Mouse (Mus musculus) midbrain, embryonic 11.5 days (tissue): ENCODE measurements around the gene Tcp11l2. TPM values are rescaled to one million over a fixed set of nuclear protein-coding genes. Genes with fewer than 3 reads are reported as not detected.
A peak's percentile ranks its signal among the peaks of the same experiment; 100 is the strongest.

ENCODE experiments used
- ATAC-seq: fragments of 200-750 bp; cut with Nextera tagmentation; 2 replicates; pipeline ENCODE4 v1.8.0; 2017; ENCODE audit warnings: moderate TSS enrichment, moderate library complexity; ENCODE audit not compliant: low FRiP score
- DNase-seq: peaks from one replicate; pipeline ENCODE4 v3.0.0; 2015; ENCODE audit warnings: low spot score; ENCODE audit errors: missing footprints
- H3K27ac ChIP-seq: fragments of 300-500 bp; sonication (generic); 2 replicates; pipeline ENCODE4 v1.5.1; 2014; ENCODE audit warnings: low read depth, low read length
- H3K27me3 ChIP-seq: fragments of 300-500 bp; sonication (generic); 2 replicates; pipeline ENCODE4 v1.6.1; 2014; ENCODE audit warnings: mild to moderate bottlenecking, low read length, moderate library complexity, mixed read lengths; ENCODE audit not compliant: control insufficient read depth, insufficient read depth
- H3K36me3 ChIP-seq: fragments of 300-500 bp; sonication (generic); 2 replicates; pipeline ENCODE4 v1.6.1; 2014; ENCODE audit warnings: mild to moderate bottlenecking, low read length, moderate library complexity, mixed read lengths; ENCODE audit not compliant: control insufficient read depth, insufficient read depth
- H3K4me1 ChIP-seq: fragments of 300-500 bp; sonication (generic); 2 replicates; pipeline ENCODE4 v1.6.1; 2014; ENCODE audit warnings: low read length; ENCODE audit not compliant: control insufficient read depth, insufficient read depth
- H3K4me2 ChIP-seq: fragments of 300-500 bp; sonication (generic); 2 replicates; pipeline ENCODE4 v1.6.1; 2014; ENCODE audit warnings: mild to moderate bottlenecking, moderate library complexity
- H3K4me3 ChIP-seq: fragments of 300-500 bp; sonication (generic); 2 replicates; pipeline ENCODE4 v1.5.1; 2014; ENCODE audit warnings: low read depth, low read length
- H3K9ac ChIP-seq: fragments of 300-500 bp; sonication (generic); 2 replicates; pipeline ENCODE4 v1.6.1; 2014; ENCODE audit warnings: low read length
- H3K9me3 ChIP-seq: fragments of 300-500 bp; sonication (generic); 2 replicates; pipeline ENCODE4 v1.6.1; 2016; ENCODE audit warnings: low read length; ENCODE audit not compliant: control insufficient read depth
- WGBS: fragments of 180-500 bp; shearing (Covaris S2); extraction: QIAGEN DNeasy Blood & Tissue Kit; methylation state at CpG from one replicate; pipeline ENCODE4 v1.1.7; 2014; 5-methylcytosine and 5-hydroxymethylcytosine counted together
- polyA plus RNA-seq: library from polyadenylated mRNA; unstranded; fragments of >200 nt; fragmentation: Nextera tagmentation; extraction: Ambion mirVana; gene quantifications from 2 replicates; pipeline ENCODE4 v1.2.1, GENCODE M21; 2014

The Tcp11l2 gene
- polyA plus RNA-seq, 1 experiment from 2014 or later = 9.4 TPM

DNA sequence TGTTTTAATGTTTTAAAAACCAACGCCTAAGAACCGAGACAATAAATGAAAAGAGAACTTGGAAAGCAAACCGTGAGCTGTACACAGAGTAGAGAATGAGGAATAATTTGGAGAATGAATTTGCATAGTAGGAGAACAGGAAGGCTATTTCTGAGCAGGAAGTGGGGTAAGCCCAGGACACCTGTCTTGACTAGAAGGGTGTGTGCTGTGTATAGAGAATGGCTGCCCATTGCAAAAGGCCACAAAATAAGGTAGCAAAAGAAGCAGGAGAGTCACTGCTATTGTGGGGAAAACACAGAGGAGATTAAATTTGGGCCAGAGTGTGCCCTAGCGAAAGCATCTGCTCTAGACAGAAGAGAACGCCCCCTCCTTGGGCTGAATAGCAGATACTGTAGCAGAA, 41.0 kb upstream of the Tcp11l2 start:
- peaks cover 28% of the 10 kb centered on the region for H3K4me1 ChIP-seq
- DNase-seq (peak; percentile 54), ATAC-seq (no peak)
- H3K36me3 ChIP-seq = no peaks in the 10 kb centered on the region
- no peaks in the 10 kb centered on the region for H3K9me3 ChIP-seq
- WGBS = 81% methylated on average over 5 of the region's 5 CpGs
- no peaks in the 10 kb centered on the region for H3K27me3 ChIP-seq
- H3K4me3 ChIP-seq = no peak overlapping the region
- H3K27ac ChIP-seq = no peak overlapping the region
- H3K9ac ChIP-seq = no peak overlapping the region
- H3K4me2 ChIP-seq = no peak overlapping the region

DNA sequence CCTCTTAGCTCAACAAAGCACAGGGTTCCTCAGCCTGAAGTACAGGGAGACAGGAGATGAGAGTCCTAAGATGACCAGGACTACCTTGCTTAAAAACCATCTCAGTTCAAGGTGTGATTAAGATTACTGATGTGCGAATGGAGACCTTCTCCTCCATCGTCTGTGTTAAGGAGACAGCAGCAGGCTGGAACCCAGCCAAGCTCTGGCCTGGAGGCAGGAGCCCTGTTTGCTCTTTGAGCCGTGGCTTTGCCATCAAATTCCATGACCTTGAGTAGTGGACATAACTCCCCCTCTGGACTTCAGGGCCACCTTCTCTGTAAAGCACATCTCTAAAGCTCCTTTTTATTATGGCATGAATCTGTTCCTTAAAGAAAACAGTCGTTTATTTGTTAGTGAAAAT, 40.6 kb upstream of the Tcp11l2 start:
- ATAC-seq (no peak), DNase-seq (peak; percentile 17)
- H3K4me3 ChIP-seq = no peak overlapping the region
- H3K36me3 ChIP-seq = no peaks in the 10 kb centered on the region
- H3K27me3 ChIP-seq = no peaks in the 10 kb centered on the region
- WGBS = 70% methylated on average over 4 of the region's 4 CpGs
- no peak overlapping the region for H3K9ac ChIP-seq
- H3K4me1 ChIP-seq = peaks cover 26% of the 10 kb centered on the region
- H3K4me2 ChIP-seq = no peak overlapping the region
- no peak overlapping the region for H3K27ac ChIP-seq
- no peaks in the 10 kb centered on the region for H3K9me3 ChIP-seq

GRCm38 (mm10) chr10:84539651-84540050, 36.8 kb upstream of the Tcp11l2 start:
- no peak for ATAC-seq
- H3K4me2 ChIP-seq = no peak overlapping the region

DNA sequence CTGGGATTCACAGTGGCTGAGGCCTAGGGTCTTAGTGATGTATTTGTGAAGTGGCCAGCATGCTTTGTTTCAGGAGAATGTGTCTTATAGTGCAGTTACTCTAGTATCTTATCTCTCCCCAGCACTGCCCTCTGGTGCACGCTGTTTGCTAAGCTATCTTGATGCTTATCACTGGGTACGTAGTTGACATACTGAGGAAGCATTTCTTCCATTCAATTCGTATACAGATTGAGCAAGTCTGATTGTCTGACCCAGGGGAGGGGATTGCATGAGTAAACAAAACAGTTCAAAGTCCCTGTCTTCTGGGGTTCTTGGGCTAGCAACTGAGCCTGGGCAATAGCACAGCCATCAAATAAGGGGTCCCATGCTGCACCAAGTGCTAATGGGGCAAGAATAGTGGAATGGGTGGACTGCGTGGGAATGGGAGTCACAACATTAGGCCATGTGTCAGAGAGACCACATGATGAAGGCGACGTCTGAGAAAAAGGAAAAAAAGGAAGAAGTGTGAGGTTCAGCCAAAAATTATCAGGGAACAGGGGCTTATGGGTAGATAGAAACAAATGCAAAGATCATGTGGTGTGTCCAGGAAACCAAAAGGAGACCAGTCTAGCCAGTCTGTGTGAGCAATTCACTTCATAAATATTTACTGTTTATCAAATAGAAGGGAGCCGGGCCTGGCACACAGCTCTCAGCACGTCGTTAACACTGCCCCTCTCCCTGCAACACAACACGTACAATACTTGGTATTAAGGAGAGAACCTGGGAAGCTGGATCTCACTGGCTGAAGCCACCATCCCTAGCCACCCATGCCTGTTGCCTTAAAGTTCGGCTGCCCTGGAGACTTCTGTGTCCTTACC, 33.4 kb upstream of the Tcp11l2 start:
- Histone ChIP-seq H3K4me1 (no peaks in the 10 kb centered on the region), H3K9ac (no peak overlapping the region), H3K27ac (no peak overlapping the region), H3K4me3 (no peak overlapping the region), H3K4me2 (no peak overlapping the region), H3K27me3 (no peaks in the 10 kb centered on the region), H3K9me3 (no peaks in the 10 kb centered on the region), H3K36me3 (no peaks in the 10 kb centered on the region)
- ATAC-seq = no peak
- peak; percentile 73 for DNase-seq
- WGBS = 79% methylated on average over 11 of the region's 11 CpGs

More at GRCm38 (mm10) chr10:84539651-84540050, 36.8 kb upstream of the Tcp11l2 start:
- Histone ChIP-seq H3K27ac (no peak overlapping the region), H3K27me3 (no peaks in the 10 kb centered on the region), H3K9ac (no peak overlapping the region), H3K9me3 (no peaks in the 10 kb centered on the region), H3K36me3 (no peaks in the 10 kb centered on the region), H3K4me3 (no peak overlapping the region), H3K4me1 (peaks cover under 1% of the 10 kb centered on the region)
- DNase-seq = peak; percentile 60
- 88% methylated on average over 6 of the region's 6 CpGs for WGBS

DNA sequence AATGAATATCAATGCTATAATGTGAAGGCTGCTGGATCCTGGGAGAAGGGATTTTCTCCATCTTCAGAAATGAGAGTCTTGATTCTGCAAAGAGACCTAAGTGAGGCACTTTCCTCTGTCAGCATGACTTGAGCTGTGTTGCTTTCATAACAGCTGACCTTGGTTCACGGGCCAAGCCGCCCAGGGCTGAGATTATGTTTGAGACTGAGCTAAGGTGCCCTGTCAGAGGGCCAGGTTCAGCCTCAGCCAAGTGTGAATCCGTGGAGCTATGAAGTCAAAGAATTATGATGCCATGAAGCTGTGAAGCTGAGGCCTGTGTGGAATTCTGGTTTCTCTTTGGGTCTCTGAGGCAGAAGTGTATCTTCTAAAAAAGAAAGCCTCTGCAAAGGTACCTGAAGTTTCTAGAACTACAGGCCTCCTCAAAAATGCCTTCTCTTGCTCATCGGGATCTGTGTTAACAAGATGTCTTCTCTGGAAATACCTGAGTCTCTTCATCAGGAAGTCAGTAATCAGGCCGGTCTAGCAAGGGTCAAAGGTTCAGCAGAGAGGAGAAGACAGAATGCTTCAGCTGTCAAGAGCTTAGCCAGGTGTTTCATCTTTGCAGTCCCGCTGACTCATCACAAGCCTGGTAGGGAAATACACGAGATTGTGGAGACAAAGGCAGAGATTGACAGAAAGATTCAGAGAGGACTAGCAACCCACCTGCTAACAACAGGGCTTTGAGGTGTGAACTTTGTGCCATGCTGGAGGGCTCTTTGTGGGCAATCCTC, 31.4 kb upstream of the Tcp11l2 start:
- no peak overlapping the region for H3K9ac ChIP-seq
- ATAC-seq (no peak), DNase-seq (peak; percentile 56)
- no peaks in the 10 kb centered on the region for H3K36me3 ChIP-seq
- H3K4me1 ChIP-seq = no peaks in the 10 kb centered on the region
- H3K4me2 ChIP-seq = no peak overlapping the region
- H3K4me3 ChIP-seq = no peak overlapping the region
- no peaks in the 10 kb centered on the region for H3K9me3 ChIP-seq
- no peaks in the 10 kb centered on the region for H3K27me3 ChIP-seq
- WGBS = 76% methylated on average over 7 of the region's 7 CpGs
- H3K27ac ChIP-seq = no peak overlapping the region

- Histone ChIP-seq H3K4me3 (no peak overlapping the region), H3K36me3 (no peaks in the 10 kb centered on the region), H3K9ac (no peak overlapping the region), H3K27me3 (no peaks in the 10 kb centered on the region), H3K4me1 (no peaks in the 10 kb centered on the region), H3K4me2 (no peak overlapping the region), H3K27ac (no peak overlapping the region), H3K9me3 (no peaks in the 10 kb centered on the region)
- DNase-seq (peak; percentile 73), ATAC-seq (no peak)
- WGBS = 80% methylated on average over 17 of the region's 17 CpGs
Measured at GRCm38 (mm10) chr10:84549146-84549919, 27.1 kb upstream of the Tcp11l2 start.

- Histone ChIP-seq H3K4me1 (no peaks in the 10 kb centered on the region), H3K4me3 (no peak overlapping the region), H3K4me2 (no peak overlapping the region), H3K36me3 (no peaks in the 10 kb centered on the region), H3K27ac (no peak overlapping the region), H3K27me3 (no peaks in the 10 kb centered on the region), H3K9me3 (no peaks in the 10 kb centered on the region), H3K9ac (no peak overlapping the region)
- ATAC-seq (no peak), DNase-seq (peak; percentile 33)
- WGBS = 83% methylated on average over 9 of the region's 10 CpGs
Measured at GRCm38 (mm10) chr10:84549920-84550293, 26.5 kb upstream of the Tcp11l2 start.

GRCm38 (mm10) chr10:84551846-84552245, 24.6 kb upstream of the Tcp11l2 start:
- H3K36me3 ChIP-seq = no peaks in the 10 kb centered on the region
- WGBS = 90% methylated on average over 3 of the region's 3 CpGs

More at GRCm38 (mm10) chr10:84551846-84552245, 24.6 kb upstream of the Tcp11l2 start:
- DNase-seq = peak; percentile 59
- no peaks in the 10 kb centered on the region for H3K27me3 ChIP-seq
- no peak overlapping the region for H3K4me2 ChIP-seq
- H3K4me1 ChIP-seq = no peaks in the 10 kb centered on the region
- no peak overlapping the region for H3K9ac ChIP-seq
- no peak overlapping the region for H3K4me3 ChIP-seq
- H3K9me3 ChIP-seq = no peaks in the 10 kb centered on the region
- no peak for ATAC-seq
- no peak overlapping the region for H3K27ac ChIP-seq
